Mouse (Mus musculus): ENCODE measurements around the gene Yars2. TPM values are rescaled to one million over a fixed set of nuclear protein-coding genes. Genes with fewer than 3 reads are reported as not detected.
"Not testable (repeated sequence)": the region's sequence is repeated elsewhere in the genome, so short reads cannot be mapped to it uniquely, and the experiment has no call there.

Gene Yars2
- 10 to 100 TPM; 33.8 to 36.4 TPM for total RNA-seq (2021)
- long read RNA-seq, experiment 1, transcript Yars2-201 (5 exons, 1,574 nt), result major isoform, 68 of 91 reads
- long read RNA-seq, experiment 1, transcript Yars2-203 (5 exons, 1,528 nt), result minor isoform, 10 of 91 reads
- long read RNA-seq, experiment 1, partial matches to known transcripts, result 2 of 91 reads
- long read RNA-seq, experiment 1, other reads (novel, unspliced or antisense), result 11 of 91 reads
- long read RNA-seq, experiment 2, transcript Yars2-203 (5 exons, 1,528 nt), result minor isoform, 6 of 42 reads
- long read RNA-seq, experiment 2, transcript Yars2-201 (5 exons, 1,574 nt), result major isoform, 32 of 42 reads
- long read RNA-seq, experiment 2, partial matches to known transcripts, result 1 of 42 reads
- long read RNA-seq, experiment 2, other reads (novel, unspliced or antisense), result 3 of 42 reads

DNA sequence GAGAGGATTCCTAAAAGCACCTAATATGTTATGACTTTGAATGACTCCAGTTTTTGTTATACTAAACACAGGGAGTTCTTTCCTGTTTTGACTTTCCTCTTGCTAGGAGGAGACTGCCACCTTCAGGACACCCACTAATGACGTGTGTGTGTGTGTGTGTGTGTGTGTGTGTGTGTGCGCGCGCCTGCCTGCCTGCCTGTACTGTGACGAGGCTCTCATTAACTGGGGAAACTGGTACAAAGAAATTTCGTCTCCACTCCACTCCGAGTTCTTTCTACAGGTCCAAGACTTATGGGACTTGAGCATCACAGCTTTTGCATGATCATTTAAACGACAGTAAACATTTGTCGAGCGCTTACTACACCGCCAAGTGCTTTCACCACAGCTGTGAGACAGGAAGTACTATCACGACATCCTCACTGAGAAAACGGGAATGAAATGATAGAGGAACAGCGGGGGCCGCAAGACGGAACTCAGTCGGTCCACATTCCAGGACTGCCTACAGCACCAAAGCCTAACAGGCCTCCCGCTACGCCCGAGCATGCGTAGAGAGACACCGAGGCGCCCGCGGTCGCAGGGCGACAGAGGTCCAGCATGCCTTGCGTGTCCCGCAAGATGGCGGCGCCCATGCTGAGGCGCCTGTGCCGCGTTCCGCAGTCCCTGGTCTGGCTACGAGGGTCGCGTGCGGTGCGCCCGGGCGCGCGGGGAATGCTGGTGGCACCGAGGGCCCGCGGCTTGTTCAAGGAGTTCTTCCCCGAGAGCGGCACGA, at the start of gene Yars2:
TSS of gene Yars2 (plus strand) at position 597 of the 769 bp plus-strand sequence.
- peak; percentile 94 for DNase-seq

DNA sequence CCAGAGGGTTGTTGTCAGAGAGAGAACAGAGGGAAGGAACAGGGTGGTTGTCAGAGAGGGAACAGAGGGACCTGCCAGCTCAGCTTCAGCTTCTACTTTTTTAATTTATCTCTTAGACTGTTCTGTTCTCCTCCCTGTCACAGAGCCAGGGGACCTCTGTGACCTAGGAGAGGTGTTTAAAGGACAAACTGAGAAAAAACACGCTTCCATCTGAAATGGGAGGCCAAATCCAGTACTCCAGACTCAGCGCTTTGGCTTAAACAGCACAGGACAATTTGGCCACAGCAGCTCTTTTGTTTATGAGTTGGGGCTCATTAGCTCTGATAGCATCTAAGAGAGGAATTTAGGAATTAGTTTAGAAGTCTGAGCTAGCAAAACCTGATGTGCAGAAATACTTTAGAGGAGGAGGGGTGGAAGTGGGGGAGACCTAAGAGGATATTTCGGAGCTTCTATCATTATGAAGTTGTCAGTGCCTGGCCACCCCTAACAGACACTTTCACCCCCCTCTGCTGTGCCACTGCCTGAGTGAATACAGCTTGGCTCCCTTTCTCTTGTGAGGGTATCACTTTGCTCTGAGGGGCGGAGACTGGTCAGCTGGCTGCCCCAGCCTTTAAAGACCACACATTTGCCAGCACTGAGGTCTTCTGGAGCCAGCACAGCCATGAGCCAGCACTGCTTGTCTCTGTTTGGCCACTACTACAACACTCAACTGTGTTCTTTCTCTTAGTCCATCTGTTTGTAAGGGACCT, 49.3 kb upstream of the Yars2 start:
- DNase-seq, result no peak

GRCm38 (mm10) chr16:16255217-16255616, 47.5 kb upstream of the Yars2 start:
- DNase-seq, result no peak

GRCm38 (mm10) chr16:16255874-16256273, 46.9 kb upstream of the Yars2 start:
- DNase-seq, result no peak

DNA sequence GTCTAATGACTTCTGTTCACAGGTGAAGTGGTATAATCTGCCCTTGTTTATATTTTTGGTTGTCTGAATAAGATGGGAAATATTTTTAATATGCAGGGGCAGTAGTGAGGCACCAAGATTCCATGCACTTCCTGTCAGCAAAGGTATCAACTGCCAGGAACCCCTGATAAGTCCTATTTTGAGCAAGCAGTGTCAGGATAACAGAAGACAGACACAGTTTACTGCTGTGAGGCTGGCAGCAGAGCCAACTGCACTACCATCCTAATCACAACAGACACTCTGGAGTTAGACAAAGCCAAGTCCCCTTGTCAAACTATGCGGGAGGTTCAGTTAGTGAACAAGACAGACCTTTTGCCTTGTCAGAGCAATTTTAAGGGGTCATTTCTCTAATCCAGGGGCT, 46.1 kb upstream of the Yars2 start:
- DNase-seq, result no peak

- no peak for DNase-seq
These were observed 41.9 kb upstream of the Yars2 start for GRCm38 (mm10) chr16:16260882-16261281.

- no peak for DNase-seq
These were observed 41.3 kb upstream of the Yars2 start for GRCm38 (mm10) chr16:16261481-16261880.

DNA sequence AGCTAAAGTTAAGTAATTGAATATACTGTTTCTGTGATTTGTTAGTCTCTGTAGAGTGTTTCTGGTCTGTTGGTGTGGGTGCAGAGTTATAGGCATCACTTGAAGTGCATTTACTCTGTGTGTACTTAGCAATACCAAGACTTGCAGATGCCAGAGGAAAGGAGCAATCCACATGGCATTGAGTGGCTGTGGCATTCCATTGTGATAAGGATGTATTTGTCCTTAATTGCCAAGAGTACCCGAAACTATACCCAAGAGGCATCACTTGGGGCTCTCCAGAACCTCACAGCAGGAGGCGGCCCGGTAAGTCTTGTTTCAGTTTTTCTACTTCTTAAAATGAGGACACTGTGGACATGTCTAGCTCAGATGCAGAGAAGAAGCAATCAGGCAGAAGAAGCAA, 40.3 kb upstream of the Yars2 start:
- no peak for DNase-seq

DNA sequence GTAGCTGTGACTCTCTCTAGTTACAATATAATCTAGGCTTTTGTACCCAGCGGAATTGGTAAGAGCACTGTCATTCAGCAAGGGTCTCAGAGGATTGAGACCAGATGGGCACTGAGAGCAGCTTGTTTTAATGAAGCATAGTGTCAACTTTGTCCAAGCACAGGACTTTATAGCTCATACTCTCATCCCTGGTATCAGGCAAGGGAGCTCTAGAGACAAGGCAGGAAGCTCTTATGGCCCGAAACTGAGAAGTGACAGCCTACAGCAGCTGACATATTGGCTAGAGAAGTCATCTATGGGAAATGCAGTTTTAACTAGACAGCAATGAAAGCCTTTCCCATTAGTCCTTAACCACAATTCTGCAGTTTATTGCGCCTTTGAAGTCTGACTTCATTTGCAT, 29.8 kb upstream of the Yars2 start:
- no peak for DNase-seq

GRCm38 (mm10) chr16:16273752-16274151, 29.0 kb upstream of the Yars2 start:
- no peak for DNase-seq

- peak; percentile 62 for DNase-seq
These were observed 518 bp downstream of the Yars2 start for GRCm38 (mm10) chr16:16303138-16303827.

GRCm38 (mm10) chr16:16303888-16304287, 1.1 kb downstream of the Yars2 start:
- DNase-seq, result no peak

DNA sequence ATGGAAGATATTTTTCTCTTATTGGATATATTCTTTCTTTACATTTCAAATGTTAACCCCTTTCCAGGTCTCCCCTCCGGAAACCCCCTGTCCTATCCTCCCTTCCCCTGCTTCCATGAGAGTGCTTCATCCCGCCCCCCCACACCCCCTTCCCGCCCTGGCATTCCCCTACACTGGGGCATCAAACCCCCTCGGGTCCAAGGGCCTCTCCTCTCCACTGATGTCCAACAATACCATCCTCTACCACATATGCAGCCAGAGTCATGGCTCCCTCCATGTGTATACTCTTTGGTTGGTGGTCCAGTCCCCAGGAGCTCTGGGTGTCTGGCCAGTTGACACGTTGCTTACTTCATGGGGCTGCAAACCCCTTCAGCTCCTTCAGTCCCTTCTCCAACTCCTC, 8.6 kb downstream of the Yars2 start:
- DNase-seq, result no peak

DNA sequence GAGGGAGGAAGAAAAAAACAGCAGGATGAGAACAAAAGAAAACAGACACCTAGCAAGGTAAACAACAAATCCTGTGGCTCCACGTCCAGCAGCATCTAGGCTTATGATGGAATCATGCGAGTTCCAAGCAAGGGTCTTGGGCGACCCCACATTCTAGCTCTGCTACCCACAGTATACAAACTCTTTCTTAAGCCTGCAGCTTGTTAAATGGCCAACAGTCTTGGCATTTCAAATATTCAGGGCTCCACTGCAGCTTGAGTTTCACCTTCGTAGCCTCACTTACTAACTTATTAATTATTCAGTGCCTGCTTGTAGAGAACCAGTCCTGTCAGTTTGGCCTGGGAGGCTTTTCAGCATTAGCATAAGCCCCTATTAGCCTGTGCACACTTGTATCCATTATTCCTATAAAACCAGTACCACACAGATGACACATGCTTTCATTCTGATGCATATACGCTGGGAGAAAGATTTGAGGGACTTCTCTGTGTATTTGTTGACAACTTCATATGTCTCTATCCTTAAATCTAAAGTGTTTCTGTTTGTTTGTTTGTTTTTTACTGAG, 23.1 kb downstream of the Yars2 start:
- DNase-seq, result no peak

- no peak for DNase-seq
These were observed 43.7 kb downstream of the Yars2 start for GRCm38 (mm10) chr16:16346420-16346819.

DNA sequence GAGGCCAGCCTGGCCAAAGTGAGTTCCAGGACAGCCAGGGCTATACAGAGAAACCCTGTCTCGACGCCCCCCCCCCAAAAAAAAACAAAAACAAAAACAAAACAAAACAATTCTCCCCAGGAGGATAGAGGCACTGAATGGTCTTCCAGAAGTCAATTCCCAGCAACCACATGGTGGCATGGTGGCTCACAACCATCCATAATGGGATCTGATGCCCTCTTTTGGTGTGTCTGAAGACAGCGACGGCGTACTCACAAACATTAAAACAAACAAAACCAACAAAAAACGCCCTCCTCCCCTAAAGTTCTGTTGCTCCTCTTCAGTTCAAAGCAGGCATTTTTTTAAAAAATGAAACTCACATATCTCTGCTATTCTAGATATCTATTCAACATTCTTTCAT, 55.1 kb downstream of the Yars2 start:
- peak; percentile 9 for DNase-seq

GRCm38 (mm10) chr16:16358481-16359100, 55.8 kb downstream of the Yars2 start, which contains the start of gene Dnm1l:
Gene Dnm1l (minus strand): TSS chr16:16358959.
- peak; percentile 96 for DNase-seq

GRCm38 (mm10) chr16:16359101-16359482, 56.3 kb downstream of the Yars2 start:
- not testable (repeated sequence) for DNase-seq
